Mouse (Mus musculus): ENCODE measurements around the gene Gpatch1. TPM values are rescaled to one million over a fixed set of nuclear protein-coding genes. Genes with fewer than 3 reads are reported as not detected.
A peak's percentile ranks its signal among the peaks of the same experiment; 100 is the strongest.

Gpatch1 gene
- polyA plus RNA-seq, 1 experiment from 2014 or later, result 21.4 TPM

- ATAC-seq (ENCODE audit: insufficient read depth, low FRiP score, low TSS enrichment), result no peak
- Histone ChIP-seq H3K27me3 (ENCODE audit: control insufficient read depth, insufficient read depth, low read length) (no peaks in the 10 kb centered on the region), H3K4me3 (ENCODE audit: low read depth, low read length) (no peak overlapping the region), H3K9ac (ENCODE audit: low read length) (no peak overlapping the region), H3K27ac (ENCODE audit: low read depth, low read length) (no peak overlapping the region), H3K9me3 (ENCODE audit: control insufficient read depth, low read length) (no peaks in the 10 kb centered on the region), H3K36me3 (ENCODE audit: control insufficient read depth, insufficient read depth, low read length) (no peaks in the 10 kb centered on the region), H3K4me2 (ENCODE audit: low read depth) (no peak overlapping the region), H3K4me1 (ENCODE audit: control insufficient read depth, insufficient read depth, low read length) (no peaks in the 10 kb centered on the region)
- no peak for DNase-seq (ENCODE audit: low spot score)
- whole genome bisulfite sequencing, result 94% methylated on average over 3 of the region's 3 CpGs
Measured at GRCm38 (mm10) chr7:35311214-35311613, 7.0 kb downstream of the Gpatch1 start.

GRCm38 (mm10) chr7:35300792-35301191, 17.4 kb downstream of the Gpatch1 start:
- Histone ChIP-seq H3K4me3 (ENCODE audit: low read depth, low read length) (no peak overlapping the region), H3K4me2 (ENCODE audit: low read depth) (no peak overlapping the region), H3K4me1 (ENCODE audit: control insufficient read depth, insufficient read depth, low read length) (no peaks in the 10 kb centered on the region), H3K9ac (ENCODE audit: low read length) (no peak overlapping the region), H3K36me3 (ENCODE audit: control insufficient read depth, insufficient read depth, low read length) (peaks cover 9% of the 10 kb centered on the region), H3K27ac (ENCODE audit: low read depth, low read length) (no peak overlapping the region), H3K9me3 (ENCODE audit: control insufficient read depth, low read length) (no peaks in the 10 kb centered on the region), H3K27me3 (ENCODE audit: control insufficient read depth, insufficient read depth, low read length) (no peaks in the 10 kb centered on the region)
- DNase-seq (ENCODE audit: low spot score), result no peak
- no peak for ATAC-seq (ENCODE audit: insufficient read depth, low FRiP score, low TSS enrichment)

- DNase-seq (ENCODE audit: low spot score), result no peak
- no peaks in the 10 kb centered on the region for H3K4me1 ChIP-seq (ENCODE audit: control insufficient read depth, insufficient read depth, low read length)
- no peaks in the 10 kb centered on the region for H3K9me3 ChIP-seq (ENCODE audit: control insufficient read depth, low read length)
- H3K4me2 ChIP-seq (ENCODE audit: low read depth), result no peak overlapping the region
- H3K27me3 ChIP-seq (ENCODE audit: control insufficient read depth, insufficient read depth, low read length), result no peaks in the 10 kb centered on the region
- no peak overlapping the region for H3K4me3 ChIP-seq (ENCODE audit: low read depth, low read length)
- WGBS, result 72% methylated on average over 8 of the region's 8 CpGs
- no peak overlapping the region for H3K9ac ChIP-seq (ENCODE audit: low read length)
- no peak for ATAC-seq (ENCODE audit: insufficient read depth, low FRiP score, low TSS enrichment)
- H3K36me3 ChIP-seq (ENCODE audit: control insufficient read depth, insufficient read depth, low read length), result peaks cover 8% of the 10 kb centered on the region
- H3K27ac ChIP-seq (ENCODE audit: low read depth, low read length), result no peak overlapping the region
Measured at GRCm38 (mm10) chr7:35299656-35300055, 18.6 kb downstream of the Gpatch1 start.

- Histone ChIP-seq H3K4me1 (ENCODE audit: control insufficient read depth, insufficient read depth, low read length) (no peaks in the 10 kb centered on the region), H3K4me2 (ENCODE audit: low read depth) (no peak overlapping the region), H3K9ac (ENCODE audit: low read length) (no peak overlapping the region), H3K4me3 (ENCODE audit: low read depth, low read length) (no peak overlapping the region), H3K27me3 (ENCODE audit: control insufficient read depth, insufficient read depth, low read length) (no peaks in the 10 kb centered on the region), H3K9me3 (ENCODE audit: control insufficient read depth, low read length) (no peaks in the 10 kb centered on the region), H3K36me3 (ENCODE audit: control insufficient read depth, insufficient read depth, low read length) (peaks cover 13% of the 10 kb centered on the region), H3K27ac (ENCODE audit: low read depth, low read length) (no peak overlapping the region)
- DNase-seq (ENCODE audit: low spot score) (no peak), ATAC-seq (ENCODE audit: insufficient read depth, low FRiP score, low TSS enrichment) (no peak)
- 91% methylated on average over 5 of the region's 5 CpGs for WGBS
Measured at GRCm38 (mm10) chr7:35297886-35298285, 20.4 kb downstream of the Gpatch1 start.

GRCm38 (mm10) chr7:35295631-35296030, 22.6 kb downstream of the Gpatch1 start:
- Histone ChIP-seq H3K36me3 (ENCODE audit: control insufficient read depth, insufficient read depth, low read length) (peaks cover 18% of the 10 kb centered on the region), H3K4me2 (ENCODE audit: low read depth) (no peak overlapping the region), H3K27ac (ENCODE audit: low read depth, low read length) (no peak overlapping the region), H3K9me3 (ENCODE audit: control insufficient read depth, low read length) (no peaks in the 10 kb centered on the region), H3K4me3 (ENCODE audit: low read depth, low read length) (no peak overlapping the region), H3K9ac (ENCODE audit: low read length) (no peak overlapping the region), H3K4me1 (ENCODE audit: control insufficient read depth, insufficient read depth, low read length) (no peaks in the 10 kb centered on the region), H3K27me3 (ENCODE audit: control insufficient read depth, insufficient read depth, low read length) (no peaks in the 10 kb centered on the region)
- DNase-seq (ENCODE audit: low spot score) (no peak), ATAC-seq (ENCODE audit: insufficient read depth, low FRiP score, low TSS enrichment) (no peak)
- 95% methylated on average over 2 of the region's 2 CpGs for WGBS

GRCm38 (mm10) chr7:35293464-35293863, 24.8 kb downstream of the Gpatch1 start:
- Histone ChIP-seq H3K9ac (ENCODE audit: low read length) (no peak overlapping the region), H3K4me2 (ENCODE audit: low read depth) (no peak overlapping the region), H3K4me1 (ENCODE audit: control insufficient read depth, insufficient read depth, low read length) (no peaks in the 10 kb centered on the region), H3K27me3 (ENCODE audit: control insufficient read depth, insufficient read depth, low read length) (no peaks in the 10 kb centered on the region), H3K27ac (ENCODE audit: low read depth, low read length) (no peak overlapping the region), H3K36me3 (ENCODE audit: control insufficient read depth, insufficient read depth, low read length) (peaks cover 20% of the 10 kb centered on the region), H3K4me3 (ENCODE audit: low read depth, low read length) (no peak overlapping the region), H3K9me3 (ENCODE audit: control insufficient read depth, low read length) (no peaks in the 10 kb centered on the region)
- 89% methylated on average over 13 of the region's 13 CpGs for WGBS
- ATAC-seq (ENCODE audit: insufficient read depth, low FRiP score, low TSS enrichment) (no peak), DNase-seq (ENCODE audit: low spot score) (no peak)

- no peak overlapping the region for H3K4me2 ChIP-seq (ENCODE audit: low read depth)
- H3K9ac ChIP-seq (ENCODE audit: low read length), result no peak overlapping the region
- WGBS, result 95% methylated on average over 3 of the region's 3 CpGs
- peaks cover 15% of the 10 kb centered on the region for H3K36me3 ChIP-seq (ENCODE audit: control insufficient read depth, insufficient read depth, low read length)
- H3K4me1 ChIP-seq (ENCODE audit: control insufficient read depth, insufficient read depth, low read length), result no peaks in the 10 kb centered on the region
- ATAC-seq (ENCODE audit: insufficient read depth, low FRiP score, low TSS enrichment) (no peak), DNase-seq (ENCODE audit: low spot score) (no peak)
- H3K27me3 ChIP-seq (ENCODE audit: control insufficient read depth, insufficient read depth, low read length), result no peaks in the 10 kb centered on the region
- H3K27ac ChIP-seq (ENCODE audit: low read depth, low read length), result no peak overlapping the region
- H3K9me3 ChIP-seq (ENCODE audit: control insufficient read depth, low read length), result 0 out of 2 replicates have a peak, but pooled peaks cover 6% of the 10 kb centered on the region
- H3K4me3 ChIP-seq (ENCODE audit: low read depth, low read length), result no peak overlapping the region
Measured at GRCm38 (mm10) chr7:35278933-35279332, 39.3 kb downstream of the Gpatch1 start.

- H3K4me2 ChIP-seq (ENCODE audit: low read depth), result no peak overlapping the region
- no peak overlapping the region for H3K4me3 ChIP-seq (ENCODE audit: low read depth, low read length)
- ATAC-seq (ENCODE audit: insufficient read depth, low FRiP score, low TSS enrichment) (no peak; the same call in 1 of the 2 replicates), DNase-seq (ENCODE audit: low spot score) (no peak)
- no peak overlapping the region for H3K9ac ChIP-seq (ENCODE audit: low read length)
- H3K9me3 ChIP-seq (ENCODE audit: control insufficient read depth, low read length), result 0 out of 2 replicates have a peak, but pooled peaks cover 6% of the 10 kb centered on the region
- H3K36me3 ChIP-seq (ENCODE audit: control insufficient read depth, insufficient read depth, low read length), result peaks cover 10% of the 10 kb centered on the region
- no peaks in the 10 kb centered on the region for H3K4me1 ChIP-seq (ENCODE audit: control insufficient read depth, insufficient read depth, low read length)
- 67% methylated on average over 4 of the region's 4 CpGs for WGBS
- no peak overlapping the region for H3K27ac ChIP-seq (ENCODE audit: low read depth, low read length)
- H3K27me3 ChIP-seq (ENCODE audit: control insufficient read depth, insufficient read depth, low read length), result no peaks in the 10 kb centered on the region
Measured at GRCm38 (mm10) chr7:35277433-35277832, 40.8 kb downstream of the Gpatch1 start.

GRCm38 (mm10) chr7:35269443-35270024, 48.7 kb downstream of the Gpatch1 start:
- H3K27ac ChIP-seq (ENCODE audit: low read depth, low read length), result no peak overlapping the region
- peak overlapping the region; percentile 1; the same call in 1 of the 2 replicates for H3K9ac ChIP-seq (ENCODE audit: low read length)
- DNase-seq (ENCODE audit: low spot score), result peak; percentile 70
- no peaks in the 10 kb centered on the region for H3K9me3 ChIP-seq (ENCODE audit: control insufficient read depth, low read length)
- ATAC-seq (ENCODE audit: insufficient read depth, low FRiP score, low TSS enrichment), result peak; percentile 53; the same call in 1 of the 2 replicates
- no peaks in the 10 kb centered on the region for H3K4me1 ChIP-seq (ENCODE audit: control insufficient read depth, insufficient read depth, low read length)
- WGBS, result 8% methylated on average over 21 of the region's 21 CpGs
- no peaks in the 10 kb centered on the region for H3K27me3 ChIP-seq (ENCODE audit: control insufficient read depth, insufficient read depth, low read length)
- H3K36me3 ChIP-seq (ENCODE audit: control insufficient read depth, insufficient read depth, low read length), result 0 out of 2 replicates have a peak, but pooled peaks cover 2% of the 10 kb centered on the region
- peak overlapping the region; percentile 20 for H3K4me3 ChIP-seq (ENCODE audit: low read depth, low read length)
- peak overlapping the region; percentile 51 for H3K4me2 ChIP-seq (ENCODE audit: low read depth)

Measured in neural tube, embryonic 11.5 days (tissue).